ENCODE assay signal across 14 mouse cellular contexts in genomic region chr2:74123360-74124074, GRCm38 (mm10).
DNase-seq lines count a peak whose midpoint lies in the region; ATAC-seq and TF ChIP-seq lines count a peak whose summit lies in the region.
"Had no signal": no experiment of that assay in that cellular context is flagged by ENCODE, and none has a peak within 500 bp of the region (broad histone marks: within the 10 kb centered on the region; RNA-seq: fewer than 3 reads in every experiment).

No protein-coding gene starts in this region.

- H3K79me2 ChIP-seq in CH12.LX (replicated peaks; ENCODE audit: control insufficient read depth, extremely low read depth, insufficient read depth, poor library complexity, severe bottlenecking) = no peaks in the 10 kb centered on the region

- H3K4me1 ChIP-seq in forebrain, embryonic 11.5 days (replicated peaks; ENCODE audit: control insufficient read depth, insufficient read depth, low read length) = peaks cover under 1% of the 10 kb centered on the region
- no peaks in the 10 kb centered on the region; the same call in 1 of the 2 replicates for H3K4me1 ChIP-seq in forebrain, postnatal 0 days (ENCODE audit: insufficient read depth)
- peaks cover 22 to 54% of the 10 kb centered on the region in 2 experiments for H3K4me1 ChIP-seq in CH12.LX (ENCODE audit: control insufficient read depth in 1 of 2, insufficient read depth in 2 of 2)
- no peaks in the 10 kb centered on the region; the same call in 1 of the 2 replicates for H3K4me1 ChIP-seq in embryonic facial prominence, embryonic 14.5 days (ENCODE audit: control insufficient read depth, insufficient read depth, low read length)
- peaks cover 20% of the 10 kb centered on the region for H3K4me1 ChIP-seq in limb, embryonic 12.5 days (replicated peaks)

- 0 out of 2 replicates have a peak, but pooled peaks have one; percentile 3 for TF ChIP-seq EP300 in CH12.LX (IDR thresholded peaks at IDR 0.05; ENCODE audit: low read length)

- dilution Hi-C loops in CH12.LX (cut with MboI; ENCODE audit: extremely low pct_ligation_motif_present, extremely low pct_unique_long_range_greater_than_20kb, low sequenced_read_pairs) = no loop called here

- 32% methylated on average over 6 of the region's 6 CpGs for WGBS in forebrain, embryonic 11.5 days
- 17% methylated on average over 6 of the region's 6 CpGs for WGBS in forebrain, postnatal 0 days
- WGBS in embryonic facial prominence, embryonic 14.5 days = 43% methylated on average over 6 of the region's 6 CpGs
- WGBS in limb, embryonic 12.5 days = 57% methylated on average over 6 of the region's 6 CpGs

- no peak for TF ChIP-seq POLR2A in CH12.LX (IDR thresholded peaks at IDR 0.05; ENCODE audit: low read depth, low read length)

- ATAC-seq in forebrain, embryonic 11.5 days (replicated peaks; ENCODE audit: low FRiP score) = peak; percentile 69
- ATAC-seq in forebrain, postnatal 0 days = no peak
- ATAC-seq in embryonic facial prominence, embryonic 14.5 days (ENCODE audit: low read depth) = no peak
- ATAC-seq in limb, embryonic 12.5 days (ENCODE audit: insufficient number of reproducible peaks, insufficient read depth, low FRiP score, low TSS enrichment, low read depth) = no peak

- H3K27me3 ChIP-seq in forebrain, embryonic 11.5 days (ENCODE audit: control insufficient read depth, insufficient read depth, low read length) = no peaks in the 10 kb centered on the region
- no peaks in the 10 kb centered on the region for H3K27me3 ChIP-seq in forebrain, postnatal 0 days (ENCODE audit: insufficient read depth, low read length)
- H3K27me3 ChIP-seq in CH12.LX (replicated peaks) = no peaks in the 10 kb centered on the region
- no peaks in the 10 kb centered on the region for H3K27me3 ChIP-seq in embryonic facial prominence, embryonic 14.5 days (replicated peaks; ENCODE audit: control insufficient read depth, insufficient read depth, low read length)
- H3K27me3 ChIP-seq in limb, embryonic 12.5 days = no peaks in the 10 kb centered on the region
- H3K27me3 ChIP-seq: neural tube, embryonic 15.5 days had no signal

- H3K9ac ChIP-seq in forebrain, embryonic 11.5 days (ENCODE audit: low read length) = no peak overlapping the region
- H3K9ac ChIP-seq in forebrain, postnatal 0 days = no peak overlapping the region
- peak overlapping the region; percentile 54 for H3K9ac ChIP-seq in CH12.LX (ENCODE audit: insufficient read depth, low read depth)
- H3K9ac ChIP-seq in embryonic facial prominence, embryonic 14.5 days (ENCODE audit: low read depth, low read length) = no peak overlapping the region
- no peak overlapping the region for H3K9ac ChIP-seq in limb, embryonic 12.5 days (replicated peaks)
- H3K9ac ChIP-seq: liver, embryonic 14.5 days; neural tube, embryonic 15.5 days had no signal

- no peak overlapping the region for H3K4me2 ChIP-seq in forebrain, embryonic 11.5 days (ENCODE audit: low read depth, low read length, severe bottlenecking)
- no peak overlapping the region for H3K4me2 ChIP-seq in forebrain, postnatal 0 days (ENCODE audit: low read depth)
- peak overlapping the region; percentile 63; the same call in 1 of the 2 replicates for H3K4me2 ChIP-seq in CH12.LX (ENCODE audit: insufficient read depth, low read depth, poor library complexity, severe bottlenecking)
- no peak overlapping the region for H3K4me2 ChIP-seq in embryonic facial prominence, embryonic 14.5 days (ENCODE audit: low read depth, low read length)
- H3K4me2 ChIP-seq in limb, embryonic 12.5 days = no peak overlapping the region
- H3K4me2 ChIP-seq: neural tube, embryonic 15.5 days had no signal

- no peak overlapping the region for H3K27ac ChIP-seq in forebrain, embryonic 11.5 days (ENCODE audit: low read depth, low read length)
- H3K27ac ChIP-seq in forebrain, postnatal 0 days (ENCODE audit: low read depth, low read length) = no peak overlapping the region
- no peak overlapping the region; the same call in 1 of the 2 replicates for H3K27ac ChIP-seq in CH12.LX (ENCODE audit: insufficient read depth, low read depth)
- no peak overlapping the region for H3K27ac ChIP-seq in embryonic facial prominence, embryonic 14.5 days (replicated peaks; ENCODE audit: low read depth, low read length)
- peak overlapping the region; percentile 66 for H3K27ac ChIP-seq in limb, embryonic 12.5 days
- H3K27ac ChIP-seq: layer of hippocampus, adult 2 months; liver, embryonic 14.5 days; neural tube, embryonic 15.5 days had no signal

- H3K4me3 ChIP-seq in forebrain, embryonic 11.5 days (ENCODE audit: low read depth, low read length) = no peak overlapping the region
- no peak overlapping the region for H3K4me3 ChIP-seq in forebrain, postnatal 0 days (ENCODE audit: low read depth, low read length)
- H3K4me3 ChIP-seq in CH12.LX (replicated peaks in 1 of 3; ENCODE audit: low read depth in 2 of 3, low read length in 2 of 3, poor library complexity in 1 of 3) = no peak overlapping the region
- no peak overlapping the region for H3K4me3 ChIP-seq in embryonic facial prominence, embryonic 14.5 days (ENCODE audit: low read depth, low read length)
- H3K4me3 ChIP-seq in limb, embryonic 12.5 days (replicated peaks) = no peak overlapping the region
- H3K4me3 ChIP-seq: layer of hippocampus, adult 2 months; neural tube, embryonic 15.5 days had no signal

- TF ChIP-seq RAD21 in CH12.LX (IDR thresholded peaks at IDR 0.05; ENCODE audit: low read depth, low read length) = no peak

- TF ChIP-seq CTCF in forebrain, postnatal 0 days (IDR thresholded peaks at IDR 0.05; ENCODE audit: low read depth) = no peak
- no peak for TF ChIP-seq CTCF in CH12.LX (conservative IDR thresholded peaks at IDR 0.05 in 1 of 2, IDR thresholded peaks at IDR 0.05 in 1 of 2; ENCODE audit: low read depth in 2 of 2, low read length in 2 of 2)

- H3K36me3 ChIP-seq in forebrain, embryonic 11.5 days (ENCODE audit: control insufficient read depth, insufficient read depth, low read length) = no peaks in the 10 kb centered on the region
- H3K36me3 ChIP-seq in forebrain, postnatal 0 days (ENCODE audit: insufficient read depth) = no peaks in the 10 kb centered on the region
- H3K36me3 ChIP-seq in CH12.LX (replicated peaks in 1 of 2; ENCODE audit: control insufficient read depth in 1 of 2, insufficient read depth in 1 of 2, low read length in 1 of 2) = no peaks in the 10 kb centered on the region
- H3K36me3 ChIP-seq in embryonic facial prominence, embryonic 14.5 days (ENCODE audit: control insufficient read depth, insufficient read depth, low read length) = no peaks in the 10 kb centered on the region
- no peaks in the 10 kb centered on the region for H3K36me3 ChIP-seq in limb, embryonic 12.5 days
- H3K36me3 ChIP-seq: neural tube, embryonic 15.5 days had no signal

- no peaks in the 10 kb centered on the region for H3K9me3 ChIP-seq in forebrain, embryonic 11.5 days (ENCODE audit: control insufficient read depth, low read length)
- H3K9me3 ChIP-seq in forebrain, postnatal 0 days (ENCODE audit: low read length) = no peaks in the 10 kb centered on the region
- no peaks in the 10 kb centered on the region for H3K9me3 ChIP-seq in CH12.LX (replicated peaks; ENCODE audit: low read length)
- no peaks in the 10 kb centered on the region for H3K9me3 ChIP-seq in embryonic facial prominence, embryonic 14.5 days (ENCODE audit: control insufficient read depth, low read length)
- H3K9me3 ChIP-seq in limb, embryonic 12.5 days = no peaks in the 10 kb centered on the region
- H3K9me3 ChIP-seq: neural tube, embryonic 15.5 days had no signal

- in situ Hi-C loops in CH12.LX (cut with MboI; ENCODE audit: low pct_ligation_motif_present, low pct_unique_long_range_greater_than_20kb, low sequenced_read_pairs) = no loop called here

- no peak for DNase-seq in forebrain, embryonic 11.5 days (ENCODE audit: low spot score)
- no peak for DNase-seq in forebrain, postnatal 0 days
- DNase-seq in CH12.LX (ENCODE audit: extremely low read depth) = no peak
- DNase-seq in embryonic facial prominence, embryonic 14.5 days (ENCODE audit: low spot score) = peak; percentile 22
- DNase-seq in kidney, adult 18-20 months = no peak
- no peak for DNase-seq in layer of hippocampus, postnatal 36 days
- DNase-seq in frontal cortex, postnatal 36 days (ENCODE audit: low spot score in 2 of 2) = no peak
- DNase-seq: cerebellum, adult 11 months; gastrocnemius, postnatal 10 days; kidney, adult 2 months had no signal

TF ChIP-seq in CH12.LX, 34 proteins besides CTCF, POLR2A, EP300 and RAD21:
- no peak for TF ChIP-seq MAX (IDR thresholded peaks at IDR 0.05; ENCODE audit: low read length)
